Mouse (Mus musculus) spleen, embryonic (tissue): ENCODE results near the gene Mettl6.

ENCODE experiments used
- CTCF ChIA-PET: fragments of 350-600 bp; sonication (Branson Sonifier 250); formaldehyde crosslinking; loops from one replicate; lab custom pipeline; 2022; lab: Charles Lee

Gene Mettl6

GRCm38 (mm10) chr14:31433851-31434360, 60.9 kb downstream of the Mettl6 start:
- CTCF ChIA-PET: interaction anchor here (0.7 to 1.2 kb wide), 3 partner anchors 25 to 55 kb away, joined by 3 to 4 read pairs (median 3); no protein-coding TSS in a partner anchor

DNA sequence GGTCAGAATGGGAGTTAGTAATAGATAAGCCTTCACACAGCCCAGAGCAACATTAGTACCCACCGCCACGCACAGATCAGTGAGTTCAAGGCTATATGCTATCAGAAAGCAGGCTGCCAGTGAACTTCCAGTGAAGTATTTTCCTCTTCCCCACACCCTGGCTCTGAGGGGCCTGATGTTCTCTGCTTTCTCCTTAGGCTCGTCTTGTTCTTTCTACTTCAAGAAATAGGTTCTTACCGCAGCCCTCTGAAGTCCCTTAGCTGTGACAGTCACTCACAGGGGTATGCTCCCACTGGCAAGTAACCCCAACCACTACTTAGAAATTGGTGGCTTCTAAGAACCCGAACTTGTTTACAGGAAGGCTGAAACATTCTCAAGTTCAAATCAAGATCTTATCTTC, 61.7 kb downstream of the Mettl6 start:
- CTCF ChIA-PET: interaction anchor here (0.6 to 1.2 kb wide), 2 partner anchors 25 to 47 kb away, joined by 3 to 4 read pairs; no protein-coding TSS in a partner anchor

GRCm38 (mm10) chr14:31432424-31432823, 62.4 kb downstream of the Mettl6 start:
- CTCF ChIA-PET: interaction anchor here (0.6 kb wide), 1 partner anchor 371 kb away, joined by 3 read pairs; no protein-coding TSS in a partner anchor

GRCm38 (mm10) chr14:31431789-31432330, 63.0 kb downstream of the Mettl6 start:
- CTCF ChIA-PET: no interaction called here

DNA sequence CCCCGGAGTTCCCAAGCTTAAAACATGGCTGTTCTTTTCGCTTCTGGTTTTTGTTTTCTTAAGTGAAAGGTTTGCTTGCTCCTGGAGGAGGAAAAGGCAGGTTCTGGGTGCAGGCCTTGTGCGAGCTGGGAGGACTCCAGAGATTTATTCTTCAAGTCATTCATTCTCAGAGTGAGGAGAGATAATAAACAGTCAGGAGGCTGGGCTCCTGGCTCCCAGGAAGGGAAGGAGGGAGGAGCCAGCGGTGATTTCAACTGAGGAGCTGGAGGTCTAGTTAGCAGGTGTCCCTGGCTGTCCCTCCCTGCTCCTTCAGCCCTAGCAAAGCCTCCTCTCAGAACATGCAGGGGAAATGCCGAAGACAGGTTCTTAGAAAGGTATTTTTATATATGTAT, 65.8 kb downstream of the Mettl6 start:
- CTCF ChIA-PET: interaction anchor here (0.7 kb wide), 1 partner anchor 12 kb away, joined by 3 read pairs; no protein-coding TSS in a partner anchor

GRCm38 (mm10) chr14:31428211-31429003, 66.4 kb downstream of the Mettl6 start:
- CTCF ChIA-PET: no interaction called here
